Mouse (Mus musculus): ENCODE data around the gene Krt15.

The Krt15 gene

GRCm38 (mm10) chr11:100135731-100136130 is at the start of gene Krt15:
Krt15 (minus strand) TSS chr11:100135928.
- ChIA-PET CTCF (interaction anchor here in 1 of 4 experiments (0.9 kb wide), 1 partner anchor 769 kb away, joined by 3 read pairs; no protein-coding TSS in a partner anchor), POLR2A (interaction anchor here in 2 of 4 experiments (0.6 to 1.5 kb wide), 2 partner anchors 10 to 401 kb away, joined by 3 to 5 read pairs; no protein-coding TSS in a partner anchor)

GRCm38 (mm10) chr11:100181725-100182124 is 46.0 kb upstream of the Krt15 start:
- ChIA-PET CTCF (interaction anchor here in 2 of 4 experiments (1.3 to 2.2 kb wide), 2 partner anchors 13 to 116 kb away, joined by 4 to 5 read pairs; no protein-coding TSS in a partner anchor), POLR2A (interaction anchor here in 1 of 4 experiments (0.6 to 1.0 kb wide), 2 partner anchors 40 to 94 kb away, joined by 3 read pairs; no protein-coding TSS in a partner anchor)

- ChIA-PET CTCF (interaction anchor here in 2 of 4 experiments (1.2 to 2.7 kb wide), 4 partner anchors 10 to 119 kb away, joined by 3 to 8 read pairs (median 4); no protein-coding TSS in a partner anchor), POLR2A (no interaction called here)
These were observed 43.5 kb upstream of the Krt15 start for GRCm38 (mm10) chr11:100179260-100179659.

- CTCF ChIA-PET = interaction anchor here in 1 of 4 experiments (2.7 kb wide), 1 partner anchor 104 kb away, joined by 8 read pairs; no protein-coding TSS in a partner anchor
- POLR2A ChIA-PET = no interaction called here
These were observed 42.6 kb upstream of the Krt15 start for GRCm38 (mm10) chr11:100178307-100178706.

- ChIA-PET POLR2A (no interaction called here), CTCF (interaction anchor here in 1 of 4 experiments (0.8 kb wide), 1 partner anchor 106 kb away, joined by 4 read pairs; no protein-coding TSS in a partner anchor)
These were observed 41.1 kb upstream of the Krt15 start for GRCm38 (mm10) chr11:100176791-100177190.

- POLR2A ChIA-PET = interaction anchor here (0.6 to 1.9 kb wide), 13 partner anchors 24 to 151 kb away, joined by 3 to 13 read pairs (median 3); no protein-coding TSS in a partner anchor
These were observed 33.3 kb upstream of the Krt15 start for GRCm38 (mm10) chr11:100168765-100169762.

GRCm38 (mm10) chr11:100168071-100168470 is 32.3 kb upstream of the Krt15 start:
- POLR2A ChIA-PET = interaction anchor here in 2 of 4 experiments (1.1 to 1.8 kb wide), 4 partner anchors 17 to 130 kb away, joined by 3 read pairs; no protein-coding TSS in a partner anchor
- CTCF ChIA-PET = interaction anchor here (0.5 to 7.2 kb wide), 19 partner anchors 8 to 715 kb away, joined by 3 to 125 read pairs (median 9); no protein-coding TSS in a partner anchor

More at GRCm38 (mm10) chr11:100168765-100169762, 33.3 kb upstream of the Krt15 start:
- CTCF ChIA-PET = interaction anchor here (0.5 to 7.2 kb wide), 90 partner anchors 9 to 1370 kb away, joined by 3 to 125 read pairs (median 4); partner anchors contain the start of genes Krt14 (in 1 of the 4), Krt19 (in 1 of the 4), Krt32 (in 1 of the 4) and Krt33b (in 1 of the 4)

- ChIA-PET CTCF (interaction anchor here in 3 of 4 experiments (0.5 to 2.3 kb wide), 10 partner anchors 35 to 779 kb away, joined by 3 to 10 read pairs (median 3); no protein-coding TSS in a partner anchor), POLR2A (interaction anchor here in 3 of 4 experiments (0.6 to 1.5 kb wide), 6 partner anchors 27 to 801 kb away, joined by 3 to 4 read pairs (median 4); partner anchors contain the start of gene Eif1 (in 1 of the 3))
These were observed 28.7 kb upstream of the Krt15 start for GRCm38 (mm10) chr11:100164392-100164791.

GRCm38 (mm10) chr11:100157908-100158477 is 22.3 kb upstream of the Krt15 start:
- ChIA-PET CTCF (interaction anchor here in 3 of 4 experiments (0.6 to 1.5 kb wide), 6 partner anchors 10 to 140 kb away, joined by 3 to 7 read pairs (median 4); no protein-coding TSS in a partner anchor), POLR2A (interaction anchor here in 1 of 4 experiments (0.6 to 1.6 kb wide), 3 partner anchors 13 to 18 kb away, joined by 3 to 6 read pairs (median 3); no protein-coding TSS in a partner anchor)

GRCm38 (mm10) chr11:100157331-100157730 is 21.6 kb upstream of the Krt15 start:
- CTCF ChIA-PET = interaction anchor here in 3 of 4 experiments (0.9 to 1.5 kb wide), 5 partner anchors 12 to 141 kb away, joined by 3 to 7 read pairs (median 5); no protein-coding TSS in a partner anchor
- POLR2A ChIA-PET = interaction anchor here in 1 of 4 experiments (0.8 to 1.6 kb wide), 2 partner anchors 12 to 17 kb away, joined by 3 to 6 read pairs; no protein-coding TSS in a partner anchor

GRCm38 (mm10) chr11:100155497-100156255 is 19.9 kb upstream of the Krt15 start:
- ChIA-PET POLR2A (interaction anchor here in 3 of 4 experiments (0.6 kb wide), 3 partner anchors 123 to 549 kb away, joined by 3 to 8 read pairs (median 3); no protein-coding TSS in a partner anchor), CTCF (interaction anchor here (0.5 to 1.9 kb wide), 4 partner anchors 11 to 131 kb away, joined by 3 to 6 read pairs (median 4); no protein-coding TSS in a partner anchor)

- ChIA-PET CTCF (interaction anchor here in 3 of 4 experiments (0.6 to 1.3 kb wide), 6 partner anchors 9 to 243 kb away, joined by 3 to 8 read pairs (median 4); no protein-coding TSS in a partner anchor), POLR2A (interaction anchor here in 3 of 4 experiments (0.5 to 1.0 kb wide), 5 partner anchors 127 to 450 kb away, joined by 3 to 4 read pairs (median 3); partner anchors contain the start of gene Eif1 (in 1 of the 3))
These were observed 13.0 kb upstream of the Krt15 start, which contains the start of gene Krt19 for GRCm38 (mm10) chr11:100148615-100149330. Krt19 (minus strand) TSS chr11:100148665.

GRCm38 (mm10) chr11:100147566-100148353 is 12.0 kb upstream of the Krt15 start:
- ChIA-PET CTCF (interaction anchor here in 3 of 4 experiments (0.7 to 1.3 kb wide), 5 partner anchors 21 to 855 kb away, joined by 3 to 6 read pairs (median 3); no protein-coding TSS in a partner anchor), POLR2A (interaction anchor here in 2 of 4 experiments (0.5 to 0.7 kb wide), 3 partner anchors 80 to 176 kb away, joined by 3 to 5 read pairs (median 4); partner anchors contain the start of gene Eif1 (in 1 of the 2))

GRCm38 (mm10) chr11:100145858-100146560 is 10.3 kb upstream of the Krt15 start:
- ChIA-PET CTCF (interaction anchor here in 3 of 4 experiments (0.8 to 2.6 kb wide), 9 partner anchors 9 to 137 kb away, joined by 3 to 17 read pairs (median 5); no protein-coding TSS in a partner anchor), POLR2A (interaction anchor here in 3 of 4 experiments (0.7 to 3.4 kb wide), 20 partner anchors 8 to 174 kb away, joined by 3 to 22 read pairs (median 4); partner anchors contain the start of genes Eif1 (in 3 of the 3) and Krt15 (in 1 of the 3))
